Mouse (Mus musculus) midbrain, embryonic 15.5 days (tissue): ENCODE measurements around the gene Papolb. TPM values are rescaled to one million over a fixed set of nuclear protein-coding genes. Genes with fewer than 3 reads are reported as not detected.

Experiments
- ATAC-seq: fragments of 200-750 bp; cut with Nextera tagmentation; replicated peaks from 2 replicates; pipeline ENCODE4 v1.8.0; 2017; ENCODE audit warnings: moderate TSS enrichment
- H3K27ac ChIP-seq: fragments of 300-500 bp; sonication (generic); 2 replicates; pipeline ENCODE4 v1.5.1; 2015; ENCODE audit warnings: mild to moderate bottlenecking, inconsistent platforms
- H3K27me3 ChIP-seq: fragments of 300-500 bp; sonication (generic); replicated peaks from 2 replicates; pipeline ENCODE4 v1.6.1; 2015; ENCODE audit warnings: inconsistent platforms
- H3K36me3 ChIP-seq: fragments of 300-500 bp; sonication (generic); replicated peaks from 2 replicates; pipeline ENCODE4 v1.6.1; 2015; ENCODE audit warnings: inconsistent platforms
- H3K4me1 ChIP-seq: fragments of 300-500 bp; sonication (generic); 2 replicates; pipeline ENCODE4 v1.6.1; 2015; ENCODE audit warnings: inconsistent platforms
- H3K4me2 ChIP-seq: fragments of 300-500 bp; sonication (generic); 2 replicates; pipeline ENCODE4 v1.6.1; 2015; ENCODE audit warnings: inconsistent platforms, mild to moderate bottlenecking, moderate library complexity
- H3K4me3 ChIP-seq: fragments of 300-500 bp; sonication (generic); 2 replicates; pipeline ENCODE4 v1.5.1; 2015; ENCODE audit warnings: mild to moderate bottlenecking, inconsistent platforms
- H3K9ac ChIP-seq: fragments of 300-500 bp; sonication (generic); 2 replicates; pipeline ENCODE4 v1.6.1; 2015; ENCODE audit warnings: mild to moderate bottlenecking, inconsistent platforms
- H3K9me3 ChIP-seq: fragments of 300-500 bp; sonication (generic); 2 replicates; pipeline ENCODE4 v1.6.1; 2016; ENCODE audit warnings: inconsistent platforms
- WGBS: fragments of 180-500 bp; shearing (Covaris S2); methylation state at CpG from one replicate; pipeline ENCODE4 v1.1.7; 2015; ENCODE audit warnings: mixed read lengths; 5-methylcytosine and 5-hydroxymethylcytosine counted together
- polyA plus RNA-seq: library from polyadenylated mRNA; unstranded; fragments of >200 nt; fragmentation: Nextera tagmentation; extraction: Ambion mirVana; gene quantifications from 2 replicates; pipeline ENCODE4 v1.2.1, GENCODE M21; 2015

Gene Papolb
- polyA plus RNA-seq, 1 experiment from 2014 or later = 0.26 TPM

- peak overlapping the region; percentile 52 for H3K4me2 ChIP-seq
- WGBS = 5% methylated on average over 15 of the region's 15 CpGs
- ATAC-seq = peak; percentile 64
Measured at GRCm38 (mm10) chr5:142509141-142510060, 20.5 kb downstream of the Papolb start.

GRCm38 (mm10) chr5:142505695-142506423, 24.0 kb downstream of the Papolb start:
- Histone ChIP-seq H3K4me2 (no peak overlapping the region), H3K4me1 (peaks cover 25% of the 10 kb centered on the region), H3K4me3 (no peak overlapping the region), H3K27me3 (no peaks in the 10 kb centered on the region), H3K9me3 (no peaks in the 10 kb centered on the region), H3K27ac (no peak overlapping the region), H3K36me3 (no peaks in the 10 kb centered on the region), H3K9ac (no peak overlapping the region)
- no peak for ATAC-seq
- 87% methylated on average over 3 of the region's 3 CpGs for WGBS

More at GRCm38 (mm10) chr5:142509141-142510060, 20.5 kb downstream of the Papolb start:
- peak overlapping the region; percentile 85 for H3K27ac ChIP-seq
- peaks cover 25% of the 10 kb centered on the region for H3K4me1 ChIP-seq
- H3K9ac ChIP-seq = peak overlapping the region; percentile 51
- no peaks in the 10 kb centered on the region for H3K27me3 ChIP-seq
- H3K36me3 ChIP-seq = no peaks in the 10 kb centered on the region
- no peaks in the 10 kb centered on the region for H3K9me3 ChIP-seq
- H3K4me3 ChIP-seq = peak overlapping the region; percentile 25

GRCm38 (mm10) chr5:142504175-142504574, 25.7 kb downstream of the Papolb start:
- Histone ChIP-seq H3K4me1 (peaks cover 12% of the 10 kb centered on the region), H3K27me3 (no peaks in the 10 kb centered on the region), H3K4me3 (no peak overlapping the region), H3K36me3 (no peaks in the 10 kb centered on the region), H3K27ac (no peak overlapping the region), H3K9me3 (no peaks in the 10 kb centered on the region), H3K9ac (no peak overlapping the region), H3K4me2 (no peak overlapping the region)
- no peak for ATAC-seq
- WGBS = 84% methylated on average over 3 of the region's 3 CpGs

- peak; percentile 88 for ATAC-seq
- H3K4me2 ChIP-seq = no peak overlapping the region
- no peak overlapping the region for H3K9ac ChIP-seq
- no peak overlapping the region for H3K4me3 ChIP-seq
- H3K27me3 ChIP-seq = no peaks in the 10 kb centered on the region
- H3K4me1 ChIP-seq = no peaks in the 10 kb centered on the region
- no peaks in the 10 kb centered on the region for H3K36me3 ChIP-seq
- no peak overlapping the region for H3K27ac ChIP-seq
- WGBS = 3% methylated on average over 3 of the region's 3 CpGs
- no peaks in the 10 kb centered on the region for H3K9me3 ChIP-seq
Measured at GRCm38 (mm10) chr5:142502414-142502813, 27.5 kb downstream of the Papolb start.

DNA sequence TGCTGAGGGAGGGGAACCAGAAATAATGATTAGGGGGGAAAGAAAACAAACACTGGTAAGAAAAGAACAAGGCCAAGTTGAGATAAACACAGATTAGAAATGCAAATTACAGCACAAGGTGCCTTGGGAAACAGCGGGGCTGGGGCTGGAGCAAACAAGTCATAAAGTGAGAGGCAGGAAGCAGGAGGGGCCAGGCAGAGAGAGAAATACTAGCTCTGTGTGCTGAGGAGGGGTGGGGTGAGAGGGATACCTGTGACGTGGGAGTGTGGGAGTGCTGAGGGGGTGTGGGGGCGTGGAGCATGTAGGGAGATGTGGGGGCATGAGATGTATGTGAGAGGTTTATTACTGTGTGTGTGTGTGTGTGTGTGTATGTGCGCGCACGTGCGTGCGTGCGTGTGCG, 29.0 kb downstream of the Papolb start:
- Histone ChIP-seq H3K9ac (no peak overlapping the region), H3K36me3 (no peaks in the 10 kb centered on the region), H3K9me3 (no peaks in the 10 kb centered on the region), H3K27me3 (no peaks in the 10 kb centered on the region), H3K27ac (no peak overlapping the region), H3K4me1 (no peaks in the 10 kb centered on the region), H3K4me3 (no peak overlapping the region), H3K4me2 (no peak overlapping the region)
- WGBS = 77% methylated on average over 10 of the region's 10 CpGs
- no peak for ATAC-seq

- Histone ChIP-seq H3K4me1 (no peaks in the 10 kb centered on the region), H3K36me3 (no peaks in the 10 kb centered on the region), H3K9me3 (no peaks in the 10 kb centered on the region), H3K4me3 (no peak overlapping the region), H3K4me2 (no peak overlapping the region), H3K27ac (no peak overlapping the region), H3K9ac (no peak overlapping the region), H3K27me3 (no peaks in the 10 kb centered on the region)
- 31% methylated on average over 3 of the region's 3 CpGs for WGBS
- ATAC-seq = no peak
Measured at GRCm38 (mm10) chr5:142498964-142499363, 30.9 kb downstream of the Papolb start.

DNA sequence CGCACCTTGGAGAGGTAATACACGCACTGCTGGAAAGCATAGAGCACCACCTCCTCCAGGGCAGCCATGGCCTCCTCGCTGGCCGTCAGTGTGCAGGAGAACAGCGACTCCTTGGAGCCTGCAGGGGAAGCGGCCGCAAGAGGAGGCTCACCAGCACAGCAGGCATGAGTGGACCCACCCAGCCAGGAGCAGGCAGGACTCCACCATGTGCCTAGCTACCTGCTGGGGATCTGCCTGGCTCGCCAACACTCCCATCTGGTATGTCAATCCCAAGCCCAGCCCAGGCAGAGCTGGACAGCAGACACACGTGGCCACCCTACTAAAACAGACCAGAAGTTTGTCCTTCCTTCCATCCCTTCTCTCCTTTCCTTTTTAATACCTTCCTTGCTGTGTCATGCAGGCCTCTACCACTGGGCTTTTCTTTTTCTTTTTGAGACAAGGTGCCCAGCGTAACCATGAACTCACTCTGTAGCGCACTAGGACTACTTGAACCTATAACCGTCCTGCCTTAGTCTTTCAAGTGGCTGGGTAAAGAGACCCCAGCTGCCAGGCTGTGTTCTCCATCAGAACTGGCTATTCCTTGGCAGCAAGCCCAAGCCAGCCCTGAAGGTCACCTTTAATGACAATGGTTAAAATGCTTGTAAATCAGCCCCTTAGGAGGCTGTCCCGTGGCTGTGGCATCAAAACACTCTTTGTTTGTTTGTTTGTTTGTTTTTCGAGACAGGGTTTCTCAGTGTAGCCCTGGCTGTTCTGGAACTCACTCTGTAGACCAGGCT, 34.4 kb downstream of the Papolb start:
- no peak overlapping the region for H3K4me2 ChIP-seq
- 56% methylated on average over 14 of the region's 14 CpGs for WGBS
- H3K27ac ChIP-seq = no peak overlapping the region
- H3K4me3 ChIP-seq = no peak overlapping the region
- no peak overlapping the region for H3K9ac ChIP-seq
- ATAC-seq = no peak
- H3K36me3 ChIP-seq = no peaks in the 10 kb centered on the region
- H3K27me3 ChIP-seq = no peaks in the 10 kb centered on the region
- no peaks in the 10 kb centered on the region for H3K9me3 ChIP-seq
- H3K4me1 ChIP-seq = no peaks in the 10 kb centered on the region

- Histone ChIP-seq H3K27me3 (no peaks in the 10 kb centered on the region), H3K4me3 (no peak overlapping the region), H3K4me2 (no peak overlapping the region), H3K27ac (no peak overlapping the region), H3K9me3 (no peaks in the 10 kb centered on the region), H3K4me1 (no peaks in the 10 kb centered on the region), H3K36me3 (no peaks in the 10 kb centered on the region), H3K9ac (no peak overlapping the region)
- no peak for ATAC-seq
- 87% methylated on average over 3 of the region's 3 CpGs for WGBS
Measured at GRCm38 (mm10) chr5:142493307-142493706, 36.6 kb downstream of the Papolb start.

GRCm38 (mm10) chr5:142489955-142490707, 39.7 kb downstream of the Papolb start:
- no peak overlapping the region for H3K9ac ChIP-seq
- no peak for ATAC-seq

DNA sequence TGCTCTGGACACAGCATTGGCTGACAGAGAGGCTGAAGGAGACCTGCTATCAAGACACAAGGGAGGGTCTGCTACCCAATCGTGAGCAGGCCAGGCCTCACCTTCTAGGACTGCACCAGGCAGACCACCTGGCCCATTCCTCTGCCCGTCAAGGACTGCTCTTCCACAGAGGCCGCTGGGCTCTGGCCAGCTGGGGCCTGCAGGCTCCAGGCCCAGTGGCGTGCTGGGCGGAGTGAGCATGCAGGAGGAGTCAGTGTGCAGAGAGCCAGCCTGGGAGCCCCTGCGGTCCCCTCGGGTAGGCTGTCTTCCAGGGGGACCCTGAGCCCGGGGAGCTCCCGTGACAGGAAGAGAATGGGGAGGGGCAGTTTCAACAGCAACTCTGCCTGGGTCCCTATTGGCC, 43.2 kb downstream of the Papolb start:
- no peak for ATAC-seq
- H3K27me3 ChIP-seq = no peaks in the 10 kb centered on the region
- H3K36me3 ChIP-seq = no peaks in the 10 kb centered on the region
- no peaks in the 10 kb centered on the region for H3K9me3 ChIP-seq
- no peak overlapping the region for H3K9ac ChIP-seq
- no peak overlapping the region for H3K4me2 ChIP-seq
- 60% methylated on average over 9 of the region's 9 CpGs for WGBS
- no peak overlapping the region for H3K4me3 ChIP-seq
- H3K4me1 ChIP-seq = no peaks in the 10 kb centered on the region
- H3K27ac ChIP-seq = no peak overlapping the region

More at GRCm38 (mm10) chr5:142489955-142490707, 39.7 kb downstream of the Papolb start:
- WGBS = 79% methylated on average over 9 of the region's 9 CpGs
- Histone ChIP-seq H3K27me3 (no peaks in the 10 kb centered on the region), H3K4me3 (no peak overlapping the region), H3K27ac (no peak overlapping the region), H3K9me3 (no peaks in the 10 kb centered on the region), H3K36me3 (no peaks in the 10 kb centered on the region), H3K4me2 (no peak overlapping the region), H3K4me1 (no peaks in the 10 kb centered on the region)

DNA sequence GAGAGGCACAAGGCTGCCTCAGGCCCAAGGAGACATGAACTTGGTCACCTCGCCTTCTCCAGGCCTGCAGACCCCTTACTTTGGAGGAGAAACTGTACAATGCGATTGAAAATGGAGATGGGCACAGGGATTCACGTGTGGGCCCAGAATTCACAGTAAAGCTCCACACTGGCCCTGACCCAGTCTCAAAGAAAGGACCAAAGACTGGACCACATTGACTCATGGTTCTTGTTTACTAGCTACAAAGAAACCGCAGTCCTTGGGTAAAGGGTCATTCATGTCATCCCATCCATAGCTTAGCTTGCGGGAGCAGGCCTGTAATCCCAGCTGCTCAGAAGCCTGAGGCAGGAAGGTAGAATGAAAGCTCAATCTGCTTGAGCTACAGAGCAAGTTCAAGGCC, 46.3 kb downstream of the Papolb start:
- H3K4me2 ChIP-seq = no peak overlapping the region
- H3K4me3 ChIP-seq = no peak overlapping the region
- no peak for ATAC-seq
- H3K4me1 ChIP-seq = peaks cover 3% of the 10 kb centered on the region; the same call in 1 of the 2 replicates
- no peaks in the 10 kb centered on the region for H3K36me3 ChIP-seq
- H3K9me3 ChIP-seq = no peaks in the 10 kb centered on the region
- H3K9ac ChIP-seq = no peak overlapping the region
- 95% methylated on average over 5 of the region's 5 CpGs for WGBS
- H3K27me3 ChIP-seq = no peaks in the 10 kb centered on the region
- no peak overlapping the region for H3K27ac ChIP-seq
